Mouse (Mus musculus): Measurements from ENCODE around the gene Ubr4. TPM values are rescaled to one million over a fixed set of nuclear protein-coding genes. Genes with fewer than 3 reads are reported as not detected.

The Ubr4 gene
- total and polyA plus RNA-seq, 2 experiments from 2014 or later: 65.4 to 180 TPM

DNA sequence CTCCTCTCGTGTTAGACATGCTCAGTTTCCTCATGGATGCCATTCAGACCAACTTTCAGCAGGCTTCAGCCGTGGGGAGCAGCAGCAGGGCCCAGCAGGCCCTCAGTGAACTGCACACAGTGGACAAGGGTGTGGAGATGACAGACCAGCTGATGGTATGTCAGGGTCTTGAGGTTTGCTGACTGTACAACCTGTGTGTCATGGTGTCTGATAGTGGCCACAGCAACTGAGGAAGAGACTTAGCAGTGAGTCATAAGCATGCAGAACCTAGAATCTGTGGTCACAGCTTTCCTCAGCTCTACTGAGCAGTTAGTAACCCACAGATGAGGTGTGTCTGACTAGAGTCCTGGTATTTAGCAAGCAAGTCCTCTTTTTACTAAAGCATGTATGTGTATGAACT, 70.0 kb downstream of the Ubr4 start:
- 97% methylated on average over 2 of the region's 2 CpGs for WGBS
- Histone ChIP-seq H3K27ac (no peak overlapping the region), H3K4me2 (ENCODE audit: low read depth, low read length) (no peak overlapping the region), H3K4me3 (ENCODE audit: low read length) (no peak overlapping the region), H3K4me1 (ENCODE audit: insufficient read depth, low read length) (no peaks in the 10 kb centered on the region), H3K9me3 (ENCODE audit: low read length) (no peaks in the 10 kb centered on the region), H3K27me3 (ENCODE audit: insufficient read depth, low read length) (no peaks in the 10 kb centered on the region), H3K36me3 (ENCODE audit: insufficient read depth, low read length) (peaks cover 95% of the 10 kb centered on the region), H3K9ac (replicated peaks; ENCODE audit: low read length) (no peak overlapping the region)
- ATAC-seq (no peak), DNase-seq (ENCODE audit: low spot score) (no peak)
- TF ChIP-seq CTCF (IDR thresholded peaks at IDR 0.05; ENCODE audit: low read depth): no peak

DNA sequence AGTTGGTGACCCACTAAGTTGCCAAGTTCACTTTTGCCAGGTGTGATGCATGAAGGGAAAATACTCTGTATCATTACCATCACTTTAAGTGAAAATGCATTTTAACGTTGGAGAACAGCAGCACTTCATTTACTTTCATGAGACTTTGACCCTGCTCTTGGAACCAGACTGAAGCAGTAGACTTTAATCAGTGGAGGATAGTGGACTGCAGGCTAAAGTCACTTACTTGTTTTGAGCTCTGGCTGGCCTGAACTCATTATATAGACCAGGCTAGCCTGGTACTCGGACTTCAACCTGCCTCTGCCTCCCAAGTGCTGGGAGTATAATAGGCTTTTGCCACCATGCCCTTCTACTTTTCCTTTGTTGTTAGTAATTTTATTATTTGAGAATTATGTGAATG, 70.9 kb downstream of the Ubr4 start:
- H3K4me1 ChIP-seq (ENCODE audit: insufficient read depth, low read length): no peaks in the 10 kb centered on the region
- H3K27ac ChIP-seq: no peak overlapping the region
- H3K9ac ChIP-seq (replicated peaks; ENCODE audit: low read length): no peak overlapping the region
- no peak for ATAC-seq
- peaks cover 95% of the 10 kb centered on the region for H3K36me3 ChIP-seq (ENCODE audit: insufficient read depth, low read length)
- 78% methylated on average over 2 of the region's 2 CpGs for WGBS
- no peaks in the 10 kb centered on the region for H3K9me3 ChIP-seq (ENCODE audit: low read length)
- no peak overlapping the region for H3K4me3 ChIP-seq (ENCODE audit: low read length)
- H3K27me3 ChIP-seq (ENCODE audit: insufficient read depth, low read length): no peaks in the 10 kb centered on the region
- no peak for DNase-seq (ENCODE audit: low spot score)
- H3K4me2 ChIP-seq (ENCODE audit: low read depth, low read length): no peak overlapping the region
- no peak for TF ChIP-seq CTCF (IDR thresholded peaks at IDR 0.05; ENCODE audit: low read depth)

DNA sequence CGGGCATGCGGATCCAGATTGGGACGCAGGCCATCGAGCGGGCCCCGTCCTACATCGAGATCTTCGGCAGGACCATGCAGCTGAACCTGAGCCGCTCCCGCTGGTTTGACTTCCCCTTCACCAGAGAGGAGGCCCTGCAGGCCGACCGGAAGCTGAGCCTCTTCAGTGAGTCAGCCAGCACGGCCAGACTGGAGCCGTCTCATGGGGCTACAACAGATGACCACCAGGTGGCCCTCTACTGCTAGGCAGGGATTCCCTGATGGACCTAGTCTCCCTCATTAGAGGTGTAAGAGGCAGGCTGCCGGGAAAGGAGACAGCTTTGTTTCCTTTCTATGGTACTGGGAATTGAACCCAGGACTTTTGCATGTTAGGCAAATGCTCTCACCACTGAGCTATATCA, 77.8 kb downstream of the Ubr4 start:
- 37% methylated on average over 15 of the region's 15 CpGs for WGBS
- TF ChIP-seq CTCF (IDR thresholded peaks at IDR 0.05; ENCODE audit: low read depth): peak; percentile 77
- Histone ChIP-seq H3K4me3 (ENCODE audit: low read length) (no peak overlapping the region), H3K9ac (replicated peaks; ENCODE audit: low read length) (no peak overlapping the region), H3K27ac (no peak overlapping the region), H3K4me2 (ENCODE audit: low read depth, low read length) (no peak overlapping the region), H3K36me3 (ENCODE audit: insufficient read depth, low read length) (peaks cover 97% of the 10 kb centered on the region), H3K9me3 (ENCODE audit: low read length) (no peaks in the 10 kb centered on the region), H3K4me1 (ENCODE audit: insufficient read depth, low read length) (no peaks in the 10 kb centered on the region), H3K27me3 (ENCODE audit: insufficient read depth, low read length) (no peaks in the 10 kb centered on the region)
- peak; percentile 75 for DNase-seq (ENCODE audit: low spot score)
- peak; percentile 84; the same call in 1 of the 2 replicates for ATAC-seq

GRCm38 (mm10) chr4:139430891-139431290, 78.5 kb downstream of the Ubr4 start:
- no peaks in the 10 kb centered on the region for H3K9me3 ChIP-seq (ENCODE audit: low read length)
- no peak overlapping the region for H3K4me3 ChIP-seq (ENCODE audit: low read length)
- WGBS: 58% methylated on average over 4 of the region's 4 CpGs
- no peak for TF ChIP-seq CTCF (IDR thresholded peaks at IDR 0.05; ENCODE audit: low read depth)
- DNase-seq (ENCODE audit: low spot score) (peak; percentile 38), ATAC-seq (no peak)
- peaks cover 96% of the 10 kb centered on the region for H3K36me3 ChIP-seq (ENCODE audit: insufficient read depth, low read length)
- H3K27ac ChIP-seq: no peak overlapping the region
- no peak overlapping the region for H3K4me2 ChIP-seq (ENCODE audit: low read depth, low read length)
- no peak overlapping the region for H3K9ac ChIP-seq (replicated peaks; ENCODE audit: low read length)
- no peaks in the 10 kb centered on the region for H3K4me1 ChIP-seq (ENCODE audit: insufficient read depth, low read length)
- no peaks in the 10 kb centered on the region for H3K27me3 ChIP-seq (ENCODE audit: insufficient read depth, low read length)

- Histone ChIP-seq H3K4me2 (ENCODE audit: low read depth, low read length) (no peak overlapping the region), H3K4me3 (ENCODE audit: low read length) (no peak overlapping the region), H3K36me3 (ENCODE audit: insufficient read depth, low read length) (peaks cover 97% of the 10 kb centered on the region), H3K27ac (0 out of 2 replicates have a peak overlapping the region, but pooled peaks have one; percentile 36), H3K4me1 (ENCODE audit: insufficient read depth, low read length) (no peaks in the 10 kb centered on the region), H3K9ac (replicated peaks; ENCODE audit: low read length) (no peak overlapping the region), H3K27me3 (ENCODE audit: insufficient read depth, low read length) (no peaks in the 10 kb centered on the region), H3K9me3 (ENCODE audit: low read length) (no peaks in the 10 kb centered on the region)
- DNase-seq (ENCODE audit: low spot score): no peak
- TF ChIP-seq CTCF (IDR thresholded peaks at IDR 0.05; ENCODE audit: low read depth): no peak
- no peak for ATAC-seq
- WGBS: 74% methylated on average over 15 of the region's 15 CpGs
These were observed 80.8 kb downstream of the Ubr4 start for GRCm38 (mm10) chr4:139432966-139433765.

DNA sequence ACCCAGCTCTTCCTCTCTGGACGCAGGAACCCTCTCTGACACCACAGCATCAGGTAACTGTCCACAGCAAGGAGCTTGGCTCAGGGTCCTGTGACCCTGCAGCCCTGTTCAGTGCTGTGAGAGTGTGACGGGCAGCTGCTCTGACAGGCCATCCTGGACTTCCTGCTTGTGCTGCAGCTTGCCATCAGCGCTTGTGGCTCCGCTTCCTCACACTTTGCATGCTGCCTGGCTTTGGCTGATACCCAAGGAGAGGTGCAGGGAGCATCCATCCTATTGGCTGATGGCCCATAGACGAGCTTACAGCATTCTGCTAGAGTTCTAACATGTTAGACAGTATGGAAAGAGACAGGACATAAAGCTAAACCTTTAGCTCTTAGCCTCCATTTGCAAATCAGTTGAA, 88.8 kb downstream of the Ubr4 start:
- Histone ChIP-seq H3K36me3 (ENCODE audit: insufficient read depth, low read length) (peaks cover 93% of the 10 kb centered on the region), H3K27ac (no peak overlapping the region), H3K4me2 (ENCODE audit: low read depth, low read length) (no peak overlapping the region), H3K4me3 (ENCODE audit: low read length) (no peak overlapping the region), H3K9ac (replicated peaks; ENCODE audit: low read length) (no peak overlapping the region), H3K9me3 (ENCODE audit: low read length) (no peaks in the 10 kb centered on the region), H3K27me3 (ENCODE audit: insufficient read depth, low read length) (no peaks in the 10 kb centered on the region), H3K4me1 (ENCODE audit: insufficient read depth, low read length) (no peaks in the 10 kb centered on the region)
- TF ChIP-seq CTCF (IDR thresholded peaks at IDR 0.05; ENCODE audit: low read depth): no peak
- peak; percentile 42 for DNase-seq (ENCODE audit: low spot score)
- WGBS: 73% methylated on average over 5 of the region's 5 CpGs
- no peak for ATAC-seq

DNA sequence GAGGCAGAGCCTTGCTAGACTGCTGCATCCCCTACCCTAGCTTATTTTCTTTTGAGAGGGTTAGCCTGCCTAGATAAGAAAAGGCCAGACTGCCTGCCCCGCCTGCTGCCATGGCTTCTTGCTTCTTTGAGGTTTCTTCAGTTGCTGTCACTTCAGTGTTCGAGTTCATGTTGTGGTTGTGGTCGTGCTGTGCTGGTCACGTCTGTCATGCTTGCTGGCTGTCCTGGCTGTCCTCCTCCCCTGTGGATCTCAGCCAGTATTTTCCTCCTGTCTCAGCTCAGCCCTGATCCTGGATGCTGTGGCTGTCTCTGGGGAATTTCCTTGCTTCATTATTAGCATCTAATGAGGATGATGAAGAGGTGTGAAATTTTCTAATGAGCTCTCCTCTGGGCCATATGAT, 89.4 kb downstream of the Ubr4 start:
- 67% methylated on average over 4 of the region's 4 CpGs for WGBS

More for the DNA sequence above, 89.4 kb downstream of the Ubr4 start:
- Histone ChIP-seq H3K27me3 (ENCODE audit: insufficient read depth, low read length) (no peaks in the 10 kb centered on the region), H3K4me1 (ENCODE audit: insufficient read depth, low read length) (no peaks in the 10 kb centered on the region), H3K4me2 (ENCODE audit: low read depth, low read length) (no peak overlapping the region), H3K9me3 (ENCODE audit: low read length) (no peaks in the 10 kb centered on the region), H3K27ac (no peak overlapping the region), H3K9ac (replicated peaks; ENCODE audit: low read length) (no peak overlapping the region), H3K4me3 (ENCODE audit: low read length) (no peak overlapping the region), H3K36me3 (ENCODE audit: insufficient read depth, low read length) (peaks cover 93% of the 10 kb centered on the region)
- TF ChIP-seq CTCF (IDR thresholded peaks at IDR 0.05; ENCODE audit: low read depth): no peak
- DNase-seq (ENCODE audit: low spot score) (no peak), ATAC-seq (no peak)
